Mouse (Mus musculus): ENCODE results near the gene Gm597. TPM values are rescaled to one million over a fixed set of nuclear protein-coding genes. Genes with fewer than 3 reads are reported as not detected.

The Gm597 gene
- not detected for total RNA-seq (2021)
- long read RNA-seq, experiment 1, result 0 reads
- long read RNA-seq, experiment 2, result 0 reads

DNA sequence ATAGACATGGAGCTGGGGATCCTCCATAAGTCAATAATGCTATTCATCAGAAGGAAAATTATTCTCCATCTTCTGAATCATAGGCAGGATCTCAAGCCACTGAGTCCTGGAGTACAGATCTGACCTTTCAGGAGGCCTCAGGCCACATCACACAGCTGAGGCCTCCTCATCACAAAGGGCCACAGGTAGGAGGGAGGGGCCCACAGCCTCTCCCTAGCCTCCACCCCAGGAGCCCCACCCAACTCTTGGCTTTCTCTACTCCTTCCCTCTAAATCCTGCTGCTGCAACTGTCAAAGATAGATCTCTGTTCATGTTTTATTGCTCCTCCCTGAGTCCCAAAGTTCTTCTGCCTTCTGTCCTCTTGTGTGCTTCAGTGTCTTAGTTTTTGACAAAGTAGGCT lies at the start of gene Gm597:
Gm597 (minus strand) TSS at position 101 of the 400 bp plus-strand sequence.
- no peak for TF ChIP-seq CTCF (IDR thresholded peaks at IDR 0.05)
- no peak within 1 kb of the TSS for H3K4me3 ChIP-seq
- DNase-seq, result no peak
- intact Hi-C loops (cut with DNase I), result no loop called here
- H3K27ac ChIP-seq, result no peak within 1 kb of the TSS

DNA sequence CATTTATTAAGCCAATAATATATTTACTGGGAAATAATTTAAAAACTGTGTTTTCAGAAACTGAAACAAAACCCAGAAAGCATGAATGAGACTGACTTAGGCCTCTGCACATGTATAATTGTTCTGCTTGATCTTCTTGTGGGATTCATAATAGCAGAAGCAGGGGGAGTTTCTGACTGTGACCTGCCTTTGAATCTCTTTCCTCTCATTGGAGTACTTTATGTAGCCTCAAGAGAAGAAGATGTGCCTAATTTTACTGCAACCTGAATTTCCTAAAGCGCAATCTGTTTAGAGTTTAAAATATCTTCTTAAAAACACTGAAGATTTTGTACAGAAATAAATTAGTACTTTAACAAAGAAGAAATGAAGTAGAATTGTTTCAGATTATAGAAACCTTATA lies 27.6 kb upstream of the Gm597 start:
- TF ChIP-seq CTCF (IDR thresholded peaks at IDR 0.05), result no peak
- intact Hi-C loops (cut with DNase I), result no loop called here

DNA sequence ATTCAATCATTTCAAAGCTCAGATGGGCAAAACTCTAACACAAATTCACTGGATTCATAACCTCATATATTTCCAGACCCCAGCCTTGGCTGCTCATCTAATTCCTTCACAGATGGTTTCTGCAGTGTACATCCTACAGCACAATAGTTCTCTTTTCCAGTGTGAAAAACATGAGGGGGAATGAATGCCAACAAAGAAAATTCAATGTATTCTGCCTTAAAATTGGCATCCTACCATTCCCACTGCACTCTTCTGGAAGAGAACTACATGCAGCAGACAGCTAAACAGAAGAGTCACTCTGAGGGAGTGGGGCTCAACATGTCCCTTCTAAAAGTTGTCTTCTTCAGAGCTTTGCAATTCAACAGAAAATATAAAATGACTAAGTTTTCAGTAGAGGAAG lies 26.6 kb upstream of the Gm597 start:
- intact Hi-C loops (cut with DNase I), result no loop called here
- Histone ChIP-seq H3K4me3 (no peak overlapping the region), H3K27ac (no peak overlapping the region)
- TF ChIP-seq CTCF (IDR thresholded peaks at IDR 0.05), result no peak
- no peak for DNase-seq

More for the DNA sequence above, 27.6 kb upstream of the Gm597 start:
- H3K27ac ChIP-seq, result no peak overlapping the region
- no peak overlapping the region for H3K4me3 ChIP-seq
- DNase-seq, result no peak

DNA sequence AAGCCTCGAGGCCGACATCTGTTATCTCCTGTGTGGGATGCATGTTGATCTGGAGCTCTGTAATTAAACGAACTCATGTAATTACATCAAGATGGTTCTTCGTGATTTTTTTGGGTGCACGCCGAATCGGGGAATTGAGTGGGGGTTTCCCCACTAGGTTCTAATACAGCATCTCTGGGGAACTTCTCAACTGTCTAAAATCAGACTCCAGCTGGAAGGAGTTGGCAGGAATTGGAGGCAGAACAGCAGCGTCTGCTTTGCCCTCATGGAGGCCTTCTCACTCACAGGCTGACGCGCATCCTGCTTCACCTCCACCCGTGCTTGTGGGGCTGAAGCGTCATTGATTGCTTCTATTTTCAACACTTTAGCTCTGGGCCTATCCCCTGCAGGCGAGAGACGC lies 20.8 kb upstream of the Gm597 start:
- Histone ChIP-seq H3K27ac (no peak overlapping the region), H3K4me3 (no peak overlapping the region)
- DNase-seq, result no peak
- no peak for TF ChIP-seq CTCF (IDR thresholded peaks at IDR 0.05)
- intact Hi-C loops (cut with DNase I), result no loop called here
